Mouse (Mus musculus) intestine, embryonic 16.5 days (tissue): ENCODE measurements at regions not wholly inside any gene's neighbourhood (a gene's known extent, or its start where the extent isn't known, plus 50 kb on each side); places are given as distances from the start of the nearest gene placed in this dataset.

ENCODE experiments used
- ATAC-seq: fragments of 200-750 bp; cut with Nextera tagmentation; 2 replicates; pipeline ENCODE4 v1.8.0; 2017; ENCODE audit warnings: moderate TSS enrichment, moderate library complexity
- H3K27ac ChIP-seq: fragments of 300-500 bp; sonication (generic); 2 replicates; pipeline ENCODE4 v1.5.1; 2014; ENCODE audit warnings: mild to moderate bottlenecking, low read length
- H3K27me3 ChIP-seq: fragments of 300-500 bp; sonication (generic); replicated peaks from 2 replicates; pipeline ENCODE4 v1.6.1; 2014; ENCODE audit warnings: low read length, control low read depth, mixed read lengths; ENCODE audit not compliant: control insufficient read depth, insufficient read depth
- H3K36me3 ChIP-seq: fragments of 300-500 bp; sonication (generic); 2 replicates; pipeline ENCODE4 v1.6.1; 2014; ENCODE audit warnings: low read length, control low read depth; ENCODE audit not compliant: control insufficient read depth, insufficient read depth
- H3K4me1 ChIP-seq: fragments of 300-500 bp; sonication (generic); 2 replicates; pipeline ENCODE4 v1.6.1; 2014; ENCODE audit warnings: low read length, control low read depth, mixed read lengths; ENCODE audit not compliant: control insufficient read depth, insufficient read depth
- H3K4me2 ChIP-seq: fragments of 300-500 bp; sonication (generic); 2 replicates; pipeline ENCODE4 v1.6.1; 2014; ENCODE audit warnings: low read depth, low read length, control low read depth
- H3K4me3 ChIP-seq: fragments of 300-500 bp; sonication (generic); 2 replicates; pipeline ENCODE4 v1.5.1; 2014; ENCODE audit warnings: mild to moderate bottlenecking, low read length
- H3K9ac ChIP-seq: fragments of 300-500 bp; sonication (generic); 2 replicates; pipeline ENCODE4 v1.6.1; 2014; ENCODE audit warnings: low read depth, low read length
- H3K9me3 ChIP-seq: fragments of 300-500 bp; sonication (generic); 2 replicates; pipeline ENCODE4 v1.6.1; 2016; ENCODE audit warnings: low read length, control low read depth; ENCODE audit not compliant: control insufficient read depth
- WGBS: fragments of 180-500 bp; shearing (Covaris S2); extraction: QIAGEN DNeasy Blood & Tissue Kit; methylation state at CpG from one replicate; pipeline ENCODE4 v1.1.7; 2014; 5-methylcytosine and 5-hydroxymethylcytosine counted together

- Histone ChIP-seq H3K36me3 (no peaks in the 10 kb centered on the region), H3K4me3 (no peak overlapping the region), H3K9me3 (no peaks in the 10 kb centered on the region), H3K4me2 (no peak overlapping the region), H3K27ac (no peak overlapping the region), H3K27me3 (no peaks in the 10 kb centered on the region), H3K4me1 (0 out of 2 replicates have a peak, but pooled peaks cover 2% of the 10 kb centered on the region), H3K9ac (no peak overlapping the region)
- ATAC-seq: no peak
- 84% methylated on average over 3 of the region's 3 CpGs for WGBS
Observed at GRCm38 (mm10) chr1:90668787-90669186, 66.0 kb downstream of the Cops8 start.

DNA sequence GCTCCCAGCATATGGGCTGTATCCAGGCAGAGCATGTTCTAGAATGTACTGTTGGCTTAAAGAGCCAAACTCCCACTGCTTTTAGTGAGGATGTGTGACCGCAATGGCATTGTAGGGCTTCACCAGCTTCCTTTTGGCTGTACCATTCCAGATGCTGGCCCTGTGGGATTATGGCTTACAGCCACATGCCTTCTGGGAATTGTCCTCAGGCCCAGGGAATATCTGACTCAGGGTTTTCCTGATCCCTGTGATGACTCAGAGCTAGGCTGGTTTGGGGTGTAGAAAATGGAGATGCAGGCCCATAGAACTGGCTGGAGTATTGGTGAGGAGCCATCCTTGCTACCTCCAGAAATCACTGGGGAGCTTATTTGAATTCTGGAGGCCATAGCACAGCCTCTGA is 66.5 kb downstream of the Cops8 start:
- Histone ChIP-seq H3K9ac (no peak overlapping the region), H3K27me3 (no peaks in the 10 kb centered on the region), H3K4me1 (0 out of 2 replicates have a peak, but pooled peaks cover 3% of the 10 kb centered on the region), H3K4me3 (no peak overlapping the region), H3K36me3 (no peaks in the 10 kb centered on the region), H3K27ac (no peak overlapping the region), H3K9me3 (no peaks in the 10 kb centered on the region), H3K4me2 (no peak overlapping the region)
- no peak for ATAC-seq
- WGBS: 100% methylated on average over 1 of the region's 1 CpGs

GRCm38 (mm10) chr1:90670346-90670745 is 67.6 kb downstream of the Cops8 start:
- 85% methylated on average over 3 of the region's 3 CpGs for WGBS
- ATAC-seq: no peak
- H3K36me3 ChIP-seq: no peaks in the 10 kb centered on the region

DNA sequence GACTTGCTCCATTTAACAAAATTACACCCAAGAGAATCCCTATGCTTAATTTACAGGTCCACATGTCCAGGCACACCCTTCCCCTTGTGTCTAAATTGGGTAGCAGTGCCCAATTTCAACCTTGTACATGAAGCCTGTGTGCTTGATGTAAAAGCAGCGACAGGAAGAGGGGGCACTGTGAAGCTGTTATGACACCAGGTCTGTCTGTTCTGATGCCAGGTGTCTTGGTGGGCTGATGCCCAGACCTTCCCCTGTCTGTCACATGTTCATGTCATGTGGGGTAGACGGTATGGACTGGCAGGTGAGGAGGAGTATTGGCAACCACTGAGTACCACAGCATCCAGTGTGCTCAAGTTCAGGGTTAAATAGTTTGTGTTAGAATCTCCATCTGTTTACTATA is 71.0 kb downstream of the Cops8 start:
- no peaks in the 10 kb centered on the region for H3K27me3 ChIP-seq
- no peak overlapping the region for H3K9ac ChIP-seq
- H3K4me3 ChIP-seq: no peak overlapping the region
- H3K36me3 ChIP-seq: no peaks in the 10 kb centered on the region
- no peak for ATAC-seq
- H3K4me2 ChIP-seq: no peak overlapping the region
- no peak overlapping the region for H3K27ac ChIP-seq
- H3K4me1 ChIP-seq: peaks cover 12% of the 10 kb centered on the region; the same call in 1 of the 2 replicates
- WGBS: 63% methylated on average over 2 of the region's 2 CpGs
- no peaks in the 10 kb centered on the region for H3K9me3 ChIP-seq

More at GRCm38 (mm10) chr1:90670346-90670745, 67.6 kb downstream of the Cops8 start:
- H3K27ac ChIP-seq: no peak overlapping the region
- no peak overlapping the region for H3K9ac ChIP-seq
- no peaks in the 10 kb centered on the region for H3K27me3 ChIP-seq
- no peaks in the 10 kb centered on the region for H3K9me3 ChIP-seq
- H3K4me1 ChIP-seq: 0 out of 2 replicates have a peak, but pooled peaks cover 3% of the 10 kb centered on the region
- no peak overlapping the region for H3K4me3 ChIP-seq
- no peak overlapping the region for H3K4me2 ChIP-seq

DNA sequence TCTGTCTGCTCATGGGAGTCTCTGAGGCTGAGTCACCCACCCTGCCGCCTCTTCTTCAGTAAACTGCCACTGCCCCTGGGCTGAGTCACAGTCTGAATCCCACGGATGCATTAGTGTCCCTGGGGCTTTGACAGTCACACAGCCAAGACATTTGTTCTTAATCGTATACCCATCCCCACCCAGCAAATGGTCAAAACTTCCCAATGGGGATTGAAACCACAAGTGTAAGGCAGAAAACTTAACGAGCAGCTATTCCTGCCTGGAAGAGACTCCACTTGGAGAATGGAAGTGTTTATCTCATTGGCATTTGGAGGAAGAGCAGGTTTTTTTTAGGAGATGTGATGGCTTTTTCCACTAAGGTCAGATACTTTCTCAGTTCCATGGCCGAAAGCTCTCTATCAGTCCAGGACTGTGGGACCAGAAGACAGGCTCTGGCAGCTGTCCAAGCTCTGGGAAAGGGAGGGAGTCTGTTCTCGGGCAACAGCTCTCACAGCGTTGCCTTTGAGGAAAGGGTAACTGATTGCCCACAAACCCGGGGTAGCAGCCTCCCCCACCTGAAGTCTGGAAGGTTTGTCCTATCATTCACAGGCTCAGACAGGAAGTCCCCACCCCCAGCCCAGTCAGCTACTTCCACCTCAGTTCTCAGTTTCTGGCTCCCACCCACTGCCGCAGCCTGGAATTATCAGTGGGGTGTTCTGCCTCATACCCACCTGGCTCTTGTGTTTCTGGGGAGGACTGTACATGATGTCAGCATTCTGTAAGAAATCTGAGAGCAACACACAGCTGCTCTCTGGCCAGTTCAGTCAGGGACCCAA is 73.6 kb downstream of the Cops8 start:
- 32% methylated on average over 9 of the region's 9 CpGs for WGBS
- no peak overlapping the region for H3K4me3 ChIP-seq
- peak; percentile 66 for ATAC-seq
- H3K9ac ChIP-seq: no peak overlapping the region
- no peaks in the 10 kb centered on the region for H3K9me3 ChIP-seq
- H3K4me2 ChIP-seq: no peak overlapping the region
- H3K27ac ChIP-seq: peak overlapping the region; percentile 25; the same call in 1 of the 2 replicates
- no peaks in the 10 kb centered on the region for H3K36me3 ChIP-seq
- H3K4me1 ChIP-seq: peaks cover 12% of the 10 kb centered on the region; the same call in 1 of the 2 replicates
- H3K27me3 ChIP-seq: no peaks in the 10 kb centered on the region

GRCm38 (mm10) chr1:90677188-90677587 is 74.4 kb downstream of the Cops8 start:
- H3K27ac ChIP-seq: no peak overlapping the region
- no peak overlapping the region for H3K4me3 ChIP-seq
- H3K9me3 ChIP-seq: no peaks in the 10 kb centered on the region
- no peak overlapping the region for H3K4me2 ChIP-seq
- no peak overlapping the region for H3K9ac ChIP-seq
- H3K4me1 ChIP-seq: peaks cover 12% of the 10 kb centered on the region; the same call in 1 of the 2 replicates
- H3K36me3 ChIP-seq: no peaks in the 10 kb centered on the region
- ATAC-seq: no peak
- H3K27me3 ChIP-seq: no peaks in the 10 kb centered on the region

GRCm38 (mm10) chr1:90677651-90678201 is 74.9 kb downstream of the Cops8 start:
- ATAC-seq: no peak
- H3K36me3 ChIP-seq: no peaks in the 10 kb centered on the region
- no peaks in the 10 kb centered on the region for H3K27me3 ChIP-seq
- no peak overlapping the region for H3K4me3 ChIP-seq
- no peak overlapping the region for H3K9ac ChIP-seq
- peaks cover 12% of the 10 kb centered on the region; the same call in 1 of the 2 replicates for H3K4me1 ChIP-seq
- H3K4me2 ChIP-seq: no peak overlapping the region
- H3K27ac ChIP-seq: no peak overlapping the region
- 68% methylated on average over 1 of the region's 1 CpGs for WGBS
- no peaks in the 10 kb centered on the region for H3K9me3 ChIP-seq

DNA sequence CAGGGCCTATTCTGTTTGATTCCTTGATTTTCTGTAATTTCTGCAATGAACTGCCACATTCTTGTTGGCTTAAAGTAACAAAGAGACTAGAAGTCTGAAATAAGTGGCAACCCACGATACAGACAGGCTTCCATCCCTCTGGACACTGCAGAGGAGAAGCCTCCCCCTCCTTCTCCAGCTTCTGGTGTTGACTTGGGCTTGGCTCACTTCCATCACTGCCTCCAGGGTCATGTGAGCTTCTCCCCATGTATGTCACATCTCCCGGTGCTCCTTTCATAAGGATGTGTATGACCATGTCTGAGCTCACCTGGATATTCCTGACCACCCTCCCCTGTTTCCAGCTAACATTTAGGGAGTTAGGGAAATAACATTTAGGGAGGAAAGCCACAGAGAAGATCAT is 75.6 kb downstream of the Cops8 start:
- Histone ChIP-seq H3K4me3 (no peak overlapping the region), H3K27me3 (no peaks in the 10 kb centered on the region), H3K9ac (no peak overlapping the region), H3K9me3 (no peaks in the 10 kb centered on the region), H3K4me2 (no peak overlapping the region), H3K36me3 (no peaks in the 10 kb centered on the region), H3K4me1 (peaks cover 12% of the 10 kb centered on the region; the same call in 1 of the 2 replicates), H3K27ac (no peak overlapping the region)
- 42% methylated on average over 2 of the region's 2 CpGs for WGBS
- no peak for ATAC-seq

DNA sequence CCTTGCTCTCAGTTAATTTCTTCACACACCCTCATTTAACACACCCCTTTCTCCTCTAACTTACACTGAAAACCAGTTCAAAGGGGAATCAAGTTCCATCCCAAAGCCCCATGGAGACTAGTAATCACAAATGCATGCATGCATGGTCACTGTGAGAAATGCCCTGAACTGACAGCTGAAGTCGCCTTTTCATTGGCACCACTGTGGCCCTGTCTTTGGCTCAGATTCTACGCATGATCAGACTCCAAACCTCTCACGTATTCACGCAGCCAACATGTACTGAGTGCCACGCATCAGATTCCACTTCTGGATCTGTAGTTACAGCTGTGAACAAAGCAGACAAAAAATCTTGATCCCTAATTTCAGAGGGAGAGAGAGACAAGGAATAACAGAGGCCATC is 85.3 kb downstream of the Cops8 start:
- H3K36me3 ChIP-seq: no peaks in the 10 kb centered on the region
- no peak overlapping the region for H3K27ac ChIP-seq
- H3K4me2 ChIP-seq: no peak overlapping the region
- H3K9me3 ChIP-seq: no peaks in the 10 kb centered on the region
- no peak for ATAC-seq
- no peak overlapping the region for H3K4me3 ChIP-seq
- peaks cover 7% of the 10 kb centered on the region; the same call in 1 of the 2 replicates for H3K4me1 ChIP-seq
- H3K27me3 ChIP-seq: no peaks in the 10 kb centered on the region
- 95% methylated on average over 5 of the region's 5 CpGs for WGBS
- no peak overlapping the region for H3K9ac ChIP-seq
